12 mouse cellular contexts compared by ENCODE assay signal in genomic region chr10:99299303-99299702, GRCm38 (mm10). TPM values are rescaled to one million over a fixed set of nuclear protein-coding genes. Genes with fewer than 3 reads are reported as not detected.
A peak's percentile ranks its signal among the peaks of the same experiment; 100 is the strongest.
DNase-seq lines count a peak whose midpoint lies in the region; ATAC-seq lines count a peak whose summit lies in the region.
"Had no signal": no experiment of that assay in that cellular context is flagged by ENCODE, and none has a peak within 500 bp of the region (broad histone marks: within the 10 kb centered on the region; RNA-seq: fewer than 3 reads in every experiment).

No protein-coding gene starts in this region.

- peak overlapping the region; percentile 39 for H3K4me2 ChIP-seq in lung, embryonic 15.5 days
- peak overlapping the region; percentile 13 for H3K4me2 ChIP-seq in neural tube, embryonic 13.5 days

- no peaks in the 10 kb centered on the region for H3K9me3 ChIP-seq in lung, embryonic 15.5 days
- no peaks in the 10 kb centered on the region for H3K9me3 ChIP-seq in neural tube, embryonic 13.5 days

- no peak for ATAC-seq in lung, embryonic 15.5 days (ENCODE audit: borderline replicate concordance, extremely low read depth, low FRiP score, low TSS enrichment)
- ATAC-seq in neural tube, embryonic 13.5 days (ENCODE audit: low read depth), result no peak

- peaks cover 18% of the 10 kb centered on the region for H3K4me1 ChIP-seq in lung, embryonic 15.5 days
- H3K4me1 ChIP-seq in neural tube, embryonic 13.5 days (replicated peaks), result peaks cover 15% of the 10 kb centered on the region

- H3K27ac ChIP-seq in lung, embryonic 15.5 days, result peak overlapping the region; percentile 91
- no peak overlapping the region for H3K27ac ChIP-seq in neural tube, embryonic 13.5 days (replicated peaks)
- H3K27ac ChIP-seq: layer of hippocampus, adult 2 months; macrophage had no signal

- no peaks in the 10 kb centered on the region for H3K36me3 ChIP-seq in lung, embryonic 15.5 days
- H3K36me3 ChIP-seq in neural tube, embryonic 13.5 days, result no peaks in the 10 kb centered on the region

- no peak overlapping the region for H3K4me3 ChIP-seq in lung, embryonic 15.5 days
- H3K4me3 ChIP-seq in neural tube, embryonic 13.5 days, result no peak overlapping the region
- H3K4me3 ChIP-seq: layer of hippocampus, adult 2 months had no signal

- 24% methylated on average over 9 of the region's 9 CpGs for WGBS in lung, embryonic 15.5 days
- WGBS in neural tube, embryonic 13.5 days, result 22% methylated on average over 9 of the region's 9 CpGs

- H3K9ac ChIP-seq in lung, embryonic 15.5 days, result no peak overlapping the region
- H3K9ac ChIP-seq in neural tube, embryonic 13.5 days, result no peak overlapping the region

- DNase-seq in embryo, embryonic 10 days (ENCODE audit: low spot score), result peak; percentile 49
- no peak for DNase-seq in embryo, embryonic 9.5 days (ENCODE audit: extremely low spot score)
- DNase-seq in lung, postnatal 25 days (ENCODE audit: low spot score), result no peak
- DNase-seq in hindlimb bud, embryonic 11.5 days (ENCODE audit: extremely low spot score, low read depth, low spot score), result peak; percentile 80
- no peak for DNase-seq in right cerebral cortex, adult 18-20 months
- DNase-seq in left cerebral cortex, adult 18-20 months (ENCODE audit: low spot score in 2 of 2), result no peak
- DNase-seq: adrenal gland, adult 8-10 months; cerebellum, adult 8-10 months had no signal

- H3K27me3 ChIP-seq in lung, embryonic 15.5 days, result no peaks in the 10 kb centered on the region
- no peaks in the 10 kb centered on the region for H3K27me3 ChIP-seq in neural tube, embryonic 13.5 days

RNA-seq across cellular contexts. Expression of gene Dusp6, which starts 36.3 kb away (rescaled TPM):
- polyA plus RNA-seq in lung, embryonic 15.5 days (2015; fragmentation: Nextera tagmentation; extraction: Ambion mirVana), result 72.1 and 73.6 TPM in 2 replicates
- polyA plus RNA-seq in neural tube, embryonic 13.5 days (2015; fragmentation: Nextera tagmentation; extraction: Ambion mirVana), result 23.4 and 29.9 TPM in 2 replicates
- 100 to 1,000 TPM; 103 to 116 TPM for total RNA-seq in left cerebral cortex, adult 18-20 months (2021)

Comparison
In these comparisons a context has a peak if more than half of its experiments do, and no peak if none do; other contexts are left out.
1. DNase-seq: peak in embryo, embryonic 10 days (single experiment) and hindlimb bud, embryonic 11.5 days (single experiment); none in embryo, embryonic 9.5 days (single experiment), lung, postnatal 25 days (single experiment), right cerebral cortex, adult 18-20 months (single experiment) and left cerebral cortex, adult 18-20 months (0 of 2).